In the genomic region with DNA sequence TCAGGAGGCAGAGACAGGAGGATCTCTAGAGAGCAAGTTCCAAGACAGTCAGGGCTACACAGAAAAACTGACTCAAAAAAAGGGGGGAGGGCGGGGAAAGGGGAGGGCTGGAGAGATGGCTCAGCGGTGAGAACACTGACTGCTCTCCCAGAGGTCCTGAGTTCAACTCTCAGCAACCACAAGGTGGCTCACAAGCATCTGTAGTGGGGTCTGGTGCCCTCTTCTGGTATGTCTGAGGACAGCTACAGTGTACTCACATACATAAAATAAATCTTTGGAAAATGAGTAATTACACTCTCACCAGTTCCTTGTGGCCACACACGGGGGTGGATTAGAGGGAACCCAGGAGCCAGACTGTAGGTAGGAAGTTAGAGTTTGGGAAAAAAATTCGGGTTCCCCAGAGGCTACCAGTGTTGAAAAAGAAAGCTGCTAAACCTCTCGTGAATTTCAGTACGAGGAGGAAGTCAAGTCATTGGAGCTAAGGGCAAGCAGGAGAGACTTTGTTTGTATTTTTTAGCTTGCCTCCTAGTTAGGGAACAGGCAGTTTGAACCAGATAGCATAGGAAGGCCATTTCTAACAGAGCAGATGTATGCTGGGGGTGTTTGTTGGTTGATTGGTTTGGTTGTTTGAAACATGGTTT, we compare ENCODE assay signal across 12 mouse cellular contexts. TPM values are rescaled to one million over a fixed set of nuclear protein-coding genes. Genes with fewer than 3 reads are reported as not detected.
DNase-seq lines count a peak whose midpoint lies in the region; ATAC-seq and TF ChIP-seq lines count a peak whose summit lies in the region.
"Had no signal": no experiment of that assay in that cellular context is flagged by ENCODE, and none has a peak within 500 bp of the region (broad histone marks: within the 10 kb centered on the region; RNA-seq: fewer than 3 reads in every experiment).

No protein-coding gene starts in this region.

- no peak overlapping the region for H3K9ac ChIP-seq in midbrain, postnatal 0 days (replicated peaks; ENCODE audit: low read length, poor library complexity, severe bottlenecking)
- H3K9ac ChIP-seq in midbrain, embryonic 11.5 days (ENCODE audit: low read length): no peak overlapping the region
- H3K9ac ChIP-seq: kidney, embryonic 15.5 days had no signal

- TF ChIP-seq CTCF in midbrain, postnatal 0 days (IDR thresholded peaks at IDR 0.05): peak; percentile 76

- peaks cover 51% of the 10 kb centered on the region for H3K36me3 ChIP-seq in erythroblast, embryonic 14.5 days (ENCODE audit: control insufficient read depth)
- H3K36me3 ChIP-seq in midbrain, postnatal 0 days (ENCODE audit: insufficient read depth, low read length): no peaks in the 10 kb centered on the region
- peaks cover 5% of the 10 kb centered on the region; the same call in 1 of the 2 replicates for H3K36me3 ChIP-seq in midbrain, embryonic 11.5 days (ENCODE audit: control insufficient read depth, insufficient read depth, low read length)

- WGBS in midbrain, postnatal 0 days: 70% methylated on average over 6 of the region's 6 CpGs
- WGBS in midbrain, embryonic 11.5 days: 77% methylated on average over 6 of the region's 6 CpGs

- no peak overlapping the region for H3K4me2 ChIP-seq in midbrain, postnatal 0 days (ENCODE audit: low read depth, low read length, poor library complexity, severe bottlenecking)
- no peak overlapping the region for H3K4me2 ChIP-seq in midbrain, embryonic 11.5 days
- H3K4me2 ChIP-seq: kidney, embryonic 15.5 days had no signal

- peaks cover 79% of the 10 kb centered on the region for H3K4me1 ChIP-seq in erythroblast, embryonic 14.5 days (ENCODE audit: control insufficient read depth)
- no peaks in the 10 kb centered on the region for H3K4me1 ChIP-seq in midbrain, postnatal 0 days (ENCODE audit: insufficient read depth, low read length)
- peaks cover 15% of the 10 kb centered on the region for H3K4me1 ChIP-seq in midbrain, embryonic 11.5 days (ENCODE audit: control insufficient read depth, insufficient read depth, low read length)
- H3K4me1 ChIP-seq in brown adipose tissue, adult 24 weeks (ENCODE audit: control insufficient read depth, insufficient read depth, insufficient read length, low read length): peaks cover 28% of the 10 kb centered on the region

- no peak for ATAC-seq in erythroblast, adult 5-6 weeks (replicated peaks; ENCODE audit: low FRiP score, poor library complexity, severe bottlenecking)
- no peak for ATAC-seq in midbrain, postnatal 0 days (ENCODE audit: low FRiP score)
- ATAC-seq in midbrain, embryonic 11.5 days (ENCODE audit: low FRiP score): no peak
- ATAC-seq in granulocyte monocyte progenitor cell, adult 5-6 weeks (replicated peaks; ENCODE audit: poor library complexity, severe bottlenecking): no peak

- DNase-seq in midbrain, postnatal 0 days (ENCODE audit: low spot score): no peak
- no peak for DNase-seq in midbrain, embryonic 11.5 days (ENCODE audit: low spot score, missing footprints)
- DNase-seq in thymus, postnatal 14 days: peak; percentile 55
- no peak for DNase-seq in layer of hippocampus, adult 18-20 months (ENCODE audit: low spot score in 2 of 2)
- DNase-seq: cerebellum, postnatal 36 days had no signal

- H3K27ac ChIP-seq in midbrain, postnatal 0 days (ENCODE audit: low read depth, low read length): no peak overlapping the region
- no peak overlapping the region for H3K27ac ChIP-seq in midbrain, embryonic 11.5 days (ENCODE audit: low read depth, low read length)
- peak overlapping the region; percentile 41 for H3K27ac ChIP-seq in brown adipose tissue, adult 24 weeks (replicated peaks; ENCODE audit: low read depth, low read length)
- H3K27ac ChIP-seq: kidney, embryonic 15.5 days had no signal

- peak overlapping the region; percentile 25 for H3K4me3 ChIP-seq in erythroblast, embryonic 14.5 days (replicated peaks)
- no peak overlapping the region for H3K4me3 ChIP-seq in midbrain, postnatal 0 days (ENCODE audit: low read depth, low read length)
- H3K4me3 ChIP-seq in midbrain, embryonic 11.5 days (ENCODE audit: low read depth, low read length): no peak overlapping the region
- no peak overlapping the region for H3K4me3 ChIP-seq in brown adipose tissue, adult 24 weeks (ENCODE audit: insufficient read depth, low read depth, low read length)
- H3K4me3 ChIP-seq: kidney, embryonic 15.5 days had no signal

- peaks cover 10% of the 10 kb centered on the region for H3K9me3 ChIP-seq in erythroblast, embryonic 14.5 days (ENCODE audit: control insufficient read depth, low read length)
- no peaks in the 10 kb centered on the region for H3K9me3 ChIP-seq in midbrain, postnatal 0 days (ENCODE audit: low read length)
- no peaks in the 10 kb centered on the region; the same call in 1 of the 2 replicates for H3K9me3 ChIP-seq in midbrain, embryonic 11.5 days (ENCODE audit: control insufficient read depth, low read length)
- H3K9me3 ChIP-seq: kidney, embryonic 15.5 days had no signal

- H3K27me3 ChIP-seq in erythroblast, embryonic 14.5 days (ENCODE audit: control insufficient read depth): no peaks in the 10 kb centered on the region; the same call in 1 of the 2 replicates
- no peaks in the 10 kb centered on the region for H3K27me3 ChIP-seq in midbrain, postnatal 0 days (ENCODE audit: insufficient read depth, low read length)
- no peaks in the 10 kb centered on the region for H3K27me3 ChIP-seq in midbrain, embryonic 11.5 days (ENCODE audit: control insufficient read depth, insufficient read depth, low read length)
- H3K27me3 ChIP-seq: kidney, embryonic 15.5 days had no signal

RNA-seq across cellular contexts. Expression of gene Hsp90ab1, which starts 9.8 kb away (rescaled TPM):
- 36.9 and 62.9 TPM in 2 replicates for polyA plus RNA-seq in erythroblast, embryonic 14.5 days (2012)
- 192 and 222 TPM in 2 replicates for total RNA-seq in erythroblast, adult 5-6 weeks (2015; ENCODE audit: low replicate concordance)
- total RNA-seq in erythroblast, adult 5-6 weeks (2017; ENCODE audit: low replicate concordance): 246 and 293 TPM in 2 replicates
- 1,063 and 1,068 TPM in 2 replicates for total RNA-seq in midbrain, postnatal 0 days (2014; rRNA removed)
- 1,368 and 1,371 TPM in 2 replicates for polyA plus RNA-seq in midbrain, postnatal 0 days (2015; fragmentation: Nextera tagmentation; extraction: Ambion mirVana)
- polyA plus RNA-seq in midbrain, embryonic 11.5 days (2014; fragmentation: Nextera tagmentation; extraction: Ambion mirVana): 1,614 and 1,690 TPM in 2 replicates
- 869 and 998 TPM in 2 replicates for polyA plus RNA-seq in brown adipose tissue, adult 24 weeks (2012; ENCODE audit: insufficient read depth, insufficient read length, missing spikeins)
- 1,977 and 2,073 TPM in 2 replicates for total RNA-seq in granulocyte monocyte progenitor cell, adult 5-6 weeks (2014; fragmentation: Nextera tagmentation)
- total RNA-seq in granulocyte monocyte progenitor cell, adult 5-6 weeks (2017): 2,383 and 2,522 TPM in 2 replicates
- total RNA-seq in layer of hippocampus, adult 18-20 months (2021): 1,000 to 10,000 TPM; 1,799 to 1,827 TPM

RNA-seq across cellular contexts. Expression of gene Slc29a1, which starts 16.6 kb away (rescaled TPM):
- polyA plus RNA-seq in erythroblast, embryonic 14.5 days (2012): 77.5 and 78.0 TPM in 2 replicates
- total RNA-seq in erythroblast, adult 5-6 weeks (2015; ENCODE audit: low replicate concordance): 15.9 and 34.5 TPM in 2 replicates
- total RNA-seq in erythroblast, adult 5-6 weeks (2017; ENCODE audit: low replicate concordance): 32.9 and 46.5 TPM in 2 replicates
- total RNA-seq in midbrain, postnatal 0 days (2014; rRNA removed): 45.3 and 82.1 TPM in 2 replicates
- polyA plus RNA-seq in midbrain, postnatal 0 days (2015; fragmentation: Nextera tagmentation; extraction: Ambion mirVana): 38.4 TPM in 2 replicates
- polyA plus RNA-seq in midbrain, embryonic 11.5 days (2014; fragmentation: Nextera tagmentation; extraction: Ambion mirVana): 45.1 and 46.8 TPM in 2 replicates
- polyA plus RNA-seq in brown adipose tissue, adult 24 weeks (2012; ENCODE audit: insufficient read depth, insufficient read length, missing spikeins): 32.8 and 56.5 TPM in 2 replicates
- 60.7 and 107 TPM in 2 replicates for total RNA-seq in granulocyte monocyte progenitor cell, adult 5-6 weeks (2014; fragmentation: Nextera tagmentation)
- total RNA-seq in granulocyte monocyte progenitor cell, adult 5-6 weeks (2017): 53.2 and 74.0 TPM in 2 replicates
- total RNA-seq in layer of hippocampus, adult 18-20 months (2021): 10 to 100 TPM; 16.4 to 20.4 TPM

RNA-seq across cellular contexts. Expression of gene Mymx, which starts 19.1 kb away (rescaled TPM):
- 0.44 TPM in 1 of 2 replicates, not detected in the other for polyA plus RNA-seq in erythroblast, embryonic 14.5 days (2012)
- not detected in 2 replicates for total RNA-seq in erythroblast, adult 5-6 weeks (2015; ENCODE audit: low replicate concordance)
- total RNA-seq in erythroblast, adult 5-6 weeks (2017; ENCODE audit: low replicate concordance): not detected in 2 replicates
- not detected in 2 replicates for total RNA-seq in midbrain, postnatal 0 days (2014; rRNA removed)
- not detected in 2 replicates for polyA plus RNA-seq in midbrain, postnatal 0 days (2015; fragmentation: Nextera tagmentation; extraction: Ambion mirVana)
- polyA plus RNA-seq in midbrain, embryonic 11.5 days (2014; fragmentation: Nextera tagmentation; extraction: Ambion mirVana): 0.21 TPM in 1 of 2 replicates, not detected in the other
- not detected in 2 replicates for polyA plus RNA-seq in brown adipose tissue, adult 24 weeks (2012; ENCODE audit: insufficient read depth, insufficient read length, missing spikeins)
- total RNA-seq in granulocyte monocyte progenitor cell, adult 5-6 weeks (2014; fragmentation: Nextera tagmentation): not detected in 2 replicates
- total RNA-seq in granulocyte monocyte progenitor cell, adult 5-6 weeks (2017): not detected in 2 replicates
- total RNA-seq in layer of hippocampus, adult 18-20 months (2021): not detected
- total RNA-seq: heart, adult 8-10 months; megakaryocyte, adult 5-6 weeks had no signal

RNA-seq across cellular contexts. Expression of gene Slc35b2, which starts 19.2 kb away (rescaled TPM):
- 1.7 TPM in 2 replicates for polyA plus RNA-seq in erythroblast, embryonic 14.5 days (2012)
- 16.5 and 25.2 TPM in 2 replicates for total RNA-seq in erythroblast, adult 5-6 weeks (2015; ENCODE audit: low replicate concordance)
- 2.2 and 21.7 TPM in 2 replicates for total RNA-seq in erythroblast, adult 5-6 weeks (2017; ENCODE audit: low replicate concordance)
- total RNA-seq in midbrain, postnatal 0 days (2014; rRNA removed): 91.7 and 113 TPM in 2 replicates
- 71.8 and 75.3 TPM in 2 replicates for polyA plus RNA-seq in midbrain, postnatal 0 days (2015; fragmentation: Nextera tagmentation; extraction: Ambion mirVana)
- polyA plus RNA-seq in midbrain, embryonic 11.5 days (2014; fragmentation: Nextera tagmentation; extraction: Ambion mirVana): 97.2 and 102 TPM in 2 replicates
- polyA plus RNA-seq in brown adipose tissue, adult 24 weeks (2012; ENCODE audit: insufficient read depth, insufficient read length, missing spikeins): 17.0 and 36.4 TPM in 2 replicates
- 88.5 and 124 TPM in 2 replicates for total RNA-seq in granulocyte monocyte progenitor cell, adult 5-6 weeks (2014; fragmentation: Nextera tagmentation)
- total RNA-seq in granulocyte monocyte progenitor cell, adult 5-6 weeks (2017): 39.3 and 77.1 TPM in 2 replicates
- 10 to 100 TPM; 26.2 to 29.9 TPM for total RNA-seq in layer of hippocampus, adult 18-20 months (2021)

RNA-seq across cellular contexts. Expression of gene Nfkbie, which starts 27.3 kb away (rescaled TPM):
- 0.02 and 0.06 TPM in 2 replicates for polyA plus RNA-seq in erythroblast, embryonic 14.5 days (2012)
- total RNA-seq in erythroblast, adult 5-6 weeks (2015; ENCODE audit: low replicate concordance): 1.5 and 1.7 TPM in 2 replicates
- 1.1 and 1.5 TPM in 2 replicates for total RNA-seq in erythroblast, adult 5-6 weeks (2017; ENCODE audit: low replicate concordance)
- total RNA-seq in midbrain, postnatal 0 days (2014; rRNA removed): 2.0 and 4.8 TPM in 2 replicates
- polyA plus RNA-seq in midbrain, postnatal 0 days (2015; fragmentation: Nextera tagmentation; extraction: Ambion mirVana): 2.5 and 3.1 TPM in 2 replicates
- 7.8 and 9.0 TPM in 2 replicates for polyA plus RNA-seq in midbrain, embryonic 11.5 days (2014; fragmentation: Nextera tagmentation; extraction: Ambion mirVana)
- 1.4 and 1.6 TPM in 2 replicates for polyA plus RNA-seq in brown adipose tissue, adult 24 weeks (2012; ENCODE audit: insufficient read depth, insufficient read length, missing spikeins)
- total RNA-seq in granulocyte monocyte progenitor cell, adult 5-6 weeks (2014; fragmentation: Nextera tagmentation): 4.6 and 7.8 TPM in 2 replicates
- total RNA-seq in granulocyte monocyte progenitor cell, adult 5-6 weeks (2017): 4.9 and 6.0 TPM in 2 replicates
- 1 to 10 TPM; 2.3 to 2.5 TPM for total RNA-seq in layer of hippocampus, adult 18-20 months (2021)
